Mouse (Mus musculus) left cerebral cortex, adult 18-20 months (tissue): ENCODE data around the gene Timeless. TPM values are rescaled to one million over a fixed set of nuclear protein-coding genes. Genes with fewer than 3 reads are reported as not detected.
"Not testable (repeated sequence)": the region's sequence is repeated elsewhere in the genome, so short reads cannot be mapped to it uniquely, and the experiment has no call there.

Experiments
- DNase-seq, 2 experiments: peaks; one replicate each; pipeline ENCODE4 v3.0.0; 2021 to 2022; ENCODE audit warnings: low spot score in 2 of 2, mixed read lengths in 1 of 2
- long read RNA-seq, 2 experiments: library from polyadenylated mRNA; stranded (forward); transcript quantifications; one replicate each; pipeline ENCODE4 v2.0.0; 2021
- total RNA-seq, 2 experiments: library from RNA; stranded (reverse); gene quantifications; 2 replicates each; pipeline ENCODE4 v1.2.3; 2021

Gene Timeless
- total RNA-seq = 1 to 10 TPM; 7.0 to 9.2 TPM
- long read RNA-seq, experiment 1, full-length matches to known transcripts = 3 of 8 reads
- long read RNA-seq, experiment 1, partial matches to known transcripts = 2 of 8 reads
- long read RNA-seq, experiment 1, other reads (novel, unspliced or antisense) = 3 of 8 reads
- long read RNA-seq, experiment 2, full-length matches to known transcripts = 4 of 7 reads
- long read RNA-seq, experiment 2, partial matches to known transcripts = 1 of 7 reads
- long read RNA-seq, experiment 2, other reads (novel, unspliced or antisense) = 2 of 7 reads

DNA sequence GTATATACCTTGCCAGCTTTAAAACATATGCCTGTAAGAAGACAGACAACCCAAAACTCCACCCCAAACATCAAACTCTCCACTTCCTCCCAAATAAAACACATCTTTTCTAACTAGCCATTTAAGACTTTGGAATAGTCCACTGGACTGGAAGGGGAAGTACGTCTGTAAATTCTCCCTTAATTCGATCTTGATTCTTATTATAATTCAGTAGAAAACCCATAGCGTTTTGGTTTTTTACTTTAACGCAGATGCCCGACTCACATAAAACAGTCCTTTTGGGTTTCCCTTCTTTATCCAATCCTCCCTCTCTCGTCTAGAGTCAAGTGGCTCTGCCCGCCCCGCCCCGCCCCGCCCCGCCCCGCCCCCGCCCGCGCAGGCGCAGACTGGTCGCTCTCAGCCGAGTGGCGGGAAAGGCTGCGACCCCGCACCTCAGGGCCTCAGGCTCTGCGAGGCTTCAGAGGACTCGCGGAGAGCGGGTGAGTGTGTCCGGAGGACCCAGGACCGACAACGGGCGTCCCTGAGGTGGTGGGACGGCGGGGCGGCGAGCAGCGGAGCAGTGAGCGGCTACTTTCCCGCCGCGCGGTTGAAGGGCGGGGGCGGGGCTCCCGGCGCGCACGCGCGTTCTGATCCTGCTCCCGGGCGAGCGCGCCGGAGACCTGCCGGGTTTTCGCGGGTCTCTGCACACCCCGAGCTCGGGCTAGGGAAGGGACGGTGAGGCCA, at the start of gene Timeless:
TSS of gene Timeless (plus strand) at position 369 of the 723 bp plus-strand sequence.
- DNase-seq = peak; percentile 77 to 87

DNA sequence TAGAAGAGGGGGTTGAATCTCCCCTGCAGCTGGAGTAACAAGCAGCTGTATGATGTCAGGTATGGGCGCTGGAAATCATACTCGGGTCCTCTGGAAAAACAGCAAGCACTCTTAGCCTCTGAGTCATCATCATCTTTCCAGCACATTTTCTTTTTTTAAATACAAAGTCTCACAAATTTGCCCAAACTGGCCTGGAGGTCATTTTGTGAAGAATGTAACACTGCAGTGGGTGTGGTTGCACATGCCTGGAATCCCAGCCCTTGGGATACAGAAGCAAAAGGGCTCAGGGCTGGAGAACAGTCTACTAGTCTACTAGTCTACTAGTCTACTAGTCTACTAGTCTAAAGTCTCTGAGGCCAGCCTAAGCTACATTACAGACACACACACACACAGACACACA, 47.6 kb upstream of the Timeless start:
- DNase-seq = no peak

DNA sequence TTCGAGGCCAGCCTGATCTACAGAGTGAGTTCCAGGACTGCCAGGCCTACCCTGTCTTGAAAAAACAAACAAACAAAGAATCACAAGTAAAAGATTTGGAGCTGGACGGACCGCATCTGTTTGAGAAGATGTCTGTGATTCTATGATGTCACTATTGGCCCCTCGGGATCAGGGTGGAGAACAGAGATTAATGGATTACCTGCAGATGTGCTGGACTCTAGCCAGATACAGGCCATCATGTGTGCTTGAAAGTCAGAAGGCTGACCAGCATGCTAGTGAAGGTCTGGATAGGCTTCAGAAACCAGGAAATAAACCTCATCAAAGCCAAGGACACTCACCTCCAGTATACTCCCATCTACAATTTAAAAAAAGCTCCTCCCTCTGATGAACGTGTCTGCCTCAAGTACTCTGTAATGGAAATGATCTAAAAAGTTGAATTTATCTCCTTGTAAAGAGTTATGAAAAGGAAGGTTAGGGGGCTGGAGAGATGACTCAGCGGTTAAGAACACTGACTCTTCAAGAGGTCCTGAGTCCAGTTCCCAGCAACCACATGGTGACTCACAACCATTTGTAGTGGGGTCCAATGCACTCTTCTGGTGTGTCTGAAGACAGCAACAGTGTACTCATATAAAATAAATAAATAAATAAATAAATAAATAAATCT, 46.5 kb upstream of the Timeless start:
- no peak for DNase-seq

DNA sequence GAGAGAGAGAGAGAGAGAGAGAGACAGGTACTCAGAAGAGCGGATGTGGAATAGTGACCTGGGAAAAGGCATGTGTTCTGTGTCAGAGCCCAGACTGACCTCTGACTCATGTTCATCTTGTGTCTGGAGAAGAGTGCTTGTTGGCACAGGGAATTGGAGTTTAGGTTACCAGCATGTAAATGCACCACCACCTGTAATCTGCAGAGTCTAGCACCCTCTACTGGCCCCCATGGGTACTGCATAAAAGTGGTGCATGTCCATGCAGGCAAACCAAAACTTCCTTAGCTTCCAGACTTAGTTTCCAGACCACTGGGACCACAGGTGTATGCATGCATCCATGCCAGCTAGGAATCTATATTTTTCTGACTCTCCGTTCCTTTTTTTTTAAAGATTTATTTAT, 45.9 kb upstream of the Timeless start:
- peak; percentile 66 to 78 for DNase-seq

DNA sequence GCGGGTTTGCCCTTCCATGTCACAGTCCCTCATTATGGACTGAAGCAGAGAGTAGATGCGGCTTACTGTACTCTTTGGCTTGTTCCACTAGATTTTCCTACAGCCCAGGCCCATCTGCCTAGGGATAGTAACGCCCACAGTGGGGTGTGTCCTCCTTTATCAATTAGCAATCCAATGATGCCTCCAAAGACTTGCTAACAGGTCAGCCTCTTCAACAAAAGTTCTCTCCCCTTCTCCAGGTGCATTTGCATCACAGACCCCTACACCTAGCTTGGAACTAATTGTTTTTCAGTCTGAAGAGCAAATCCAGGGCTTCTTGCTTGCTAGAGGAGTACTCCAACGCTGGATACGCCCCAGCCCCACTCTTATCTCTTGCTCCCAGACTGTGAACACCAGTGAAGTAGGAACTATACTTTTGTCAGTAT, 44.7 kb upstream of the Timeless start:
- DNase-seq = no peak

DNA sequence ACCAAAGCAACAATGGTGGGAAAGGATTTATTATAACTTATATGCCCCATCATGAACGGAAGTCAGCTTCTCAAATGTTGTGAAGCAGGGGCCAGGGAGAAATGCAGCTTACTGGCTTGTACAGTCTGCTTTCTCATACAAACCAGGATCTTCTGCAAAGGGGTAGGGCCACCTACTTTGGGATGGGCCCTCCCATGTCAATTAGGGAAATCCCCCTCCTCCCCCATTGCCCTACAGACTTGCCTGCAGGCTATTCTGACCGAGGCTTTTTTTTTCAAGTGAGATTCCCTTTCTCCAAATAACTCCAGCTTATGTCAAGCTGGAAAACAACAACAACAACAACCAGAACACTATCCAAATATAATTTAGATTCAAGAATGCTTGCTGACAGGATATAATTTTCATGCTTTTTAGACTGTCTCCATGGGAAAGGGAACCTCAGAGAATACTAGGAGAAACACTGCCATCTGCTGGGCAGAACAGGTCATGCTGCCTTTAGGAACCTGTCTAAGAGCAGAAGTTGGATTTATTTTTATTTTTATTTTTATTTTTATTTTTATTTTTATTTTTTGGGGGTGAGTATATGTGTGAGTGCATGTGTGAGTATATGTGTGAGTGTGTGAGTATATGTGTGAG, 43.5 kb upstream of the Timeless start:
- DNase-seq = peak; percentile 73 to 81

DNA sequence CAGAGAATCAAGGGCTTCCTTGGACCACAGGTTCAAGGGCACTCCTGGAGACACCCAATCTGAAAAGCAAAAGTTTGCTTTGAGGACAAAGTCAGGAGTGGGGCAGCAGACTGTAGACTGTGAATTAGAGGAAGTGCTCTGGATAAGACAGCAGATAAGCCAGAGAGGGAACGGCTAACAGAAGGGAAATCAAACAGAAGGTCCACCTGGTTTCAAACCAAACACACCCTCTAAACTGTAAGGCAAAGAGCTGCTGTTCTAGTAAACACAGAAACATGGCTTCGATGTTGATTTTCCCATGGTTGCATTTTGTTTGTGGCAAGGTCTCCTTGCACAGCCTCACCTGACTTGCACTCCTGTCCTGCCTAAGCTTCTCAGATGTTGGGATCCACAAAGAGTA, 40.4 kb upstream of the Timeless start:
- DNase-seq = no peak

DNA sequence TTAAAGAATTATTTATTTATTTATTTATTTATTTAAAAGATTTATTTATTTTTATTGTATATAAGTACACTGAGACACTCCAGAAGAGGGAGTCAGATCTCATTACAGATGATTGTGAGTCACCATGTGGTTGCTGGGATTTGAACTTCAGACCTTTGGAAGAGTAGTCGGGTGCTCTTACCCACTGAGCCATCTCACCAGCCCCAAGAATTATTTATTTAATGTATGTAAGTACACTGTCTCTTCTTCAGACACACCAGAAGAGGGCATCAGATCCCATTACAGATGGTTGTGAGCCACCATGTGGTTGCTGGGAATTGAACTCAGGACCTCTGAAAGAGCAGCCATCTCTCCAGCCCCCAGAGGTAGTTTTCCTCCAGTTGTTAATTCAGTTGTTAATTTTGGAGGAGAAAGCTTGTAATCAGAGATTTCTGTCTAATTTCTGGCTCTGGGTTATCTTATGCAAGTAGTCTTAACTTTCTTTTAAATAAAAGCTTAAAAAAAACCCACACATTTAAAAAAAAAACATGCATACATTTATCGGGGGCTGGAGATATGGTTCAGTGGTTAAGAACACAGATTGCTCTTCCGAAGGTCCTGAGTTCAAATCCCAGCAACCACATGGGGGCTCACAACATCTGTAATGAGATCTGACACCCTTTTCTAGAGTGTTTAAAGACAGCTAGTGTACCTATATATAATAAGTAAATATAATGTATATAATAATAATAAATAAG, 39.7 kb upstream of the Timeless start:
- not testable (repeated sequence) for DNase-seq

DNA sequence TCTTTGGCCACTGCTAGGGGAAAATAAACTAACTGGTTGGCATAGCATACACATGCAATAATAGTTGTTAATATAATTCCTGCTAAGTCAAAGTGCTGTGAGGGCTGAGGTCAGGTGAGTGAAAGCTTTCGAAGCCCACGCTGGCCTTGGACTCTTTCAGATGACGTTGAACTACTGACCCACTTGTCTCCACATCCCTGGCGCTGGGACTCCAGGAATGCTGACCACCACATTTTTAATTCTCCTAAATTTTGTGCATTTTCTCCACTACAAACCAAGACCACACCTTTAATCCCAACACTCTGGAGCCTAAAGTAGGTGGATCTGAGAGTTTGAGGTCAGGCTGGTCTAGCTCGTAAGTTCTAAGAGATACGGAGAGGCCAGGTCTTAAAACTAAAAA, 38.8 kb upstream of the Timeless start:
- no peak for DNase-seq

DNA sequence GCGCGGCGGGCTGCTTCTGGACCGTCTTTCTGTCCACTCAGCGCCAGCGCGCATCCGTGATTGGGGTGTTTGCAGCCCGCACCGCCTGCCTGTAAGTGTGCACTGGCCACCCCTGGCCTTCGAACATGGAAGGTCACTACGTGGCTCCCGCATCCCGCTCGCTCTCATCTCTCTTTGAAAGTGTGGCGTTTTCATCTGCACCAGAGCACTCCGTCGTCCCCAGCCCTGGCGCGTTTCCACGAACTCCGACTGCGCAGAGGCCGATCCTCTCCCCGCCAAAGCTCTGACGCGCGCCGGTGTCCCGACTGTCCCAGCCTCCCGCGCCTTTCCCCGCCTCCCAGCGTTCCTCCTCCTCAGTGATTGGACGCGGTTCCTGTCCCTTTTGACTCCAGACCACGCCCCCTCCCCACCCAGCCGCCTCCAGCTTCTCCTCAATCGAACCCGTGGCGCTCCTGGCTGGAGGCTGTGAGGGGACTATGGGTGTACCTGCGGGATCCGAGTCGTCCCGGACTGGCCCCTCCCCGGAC, 37.8 kb upstream of the Timeless start, which contains the start of gene Gls2:
TSS of gene Gls2 (plus strand) at position 434 of the 527 bp plus-strand sequence.
- peak; percentile 99 for DNase-seq

DNA sequence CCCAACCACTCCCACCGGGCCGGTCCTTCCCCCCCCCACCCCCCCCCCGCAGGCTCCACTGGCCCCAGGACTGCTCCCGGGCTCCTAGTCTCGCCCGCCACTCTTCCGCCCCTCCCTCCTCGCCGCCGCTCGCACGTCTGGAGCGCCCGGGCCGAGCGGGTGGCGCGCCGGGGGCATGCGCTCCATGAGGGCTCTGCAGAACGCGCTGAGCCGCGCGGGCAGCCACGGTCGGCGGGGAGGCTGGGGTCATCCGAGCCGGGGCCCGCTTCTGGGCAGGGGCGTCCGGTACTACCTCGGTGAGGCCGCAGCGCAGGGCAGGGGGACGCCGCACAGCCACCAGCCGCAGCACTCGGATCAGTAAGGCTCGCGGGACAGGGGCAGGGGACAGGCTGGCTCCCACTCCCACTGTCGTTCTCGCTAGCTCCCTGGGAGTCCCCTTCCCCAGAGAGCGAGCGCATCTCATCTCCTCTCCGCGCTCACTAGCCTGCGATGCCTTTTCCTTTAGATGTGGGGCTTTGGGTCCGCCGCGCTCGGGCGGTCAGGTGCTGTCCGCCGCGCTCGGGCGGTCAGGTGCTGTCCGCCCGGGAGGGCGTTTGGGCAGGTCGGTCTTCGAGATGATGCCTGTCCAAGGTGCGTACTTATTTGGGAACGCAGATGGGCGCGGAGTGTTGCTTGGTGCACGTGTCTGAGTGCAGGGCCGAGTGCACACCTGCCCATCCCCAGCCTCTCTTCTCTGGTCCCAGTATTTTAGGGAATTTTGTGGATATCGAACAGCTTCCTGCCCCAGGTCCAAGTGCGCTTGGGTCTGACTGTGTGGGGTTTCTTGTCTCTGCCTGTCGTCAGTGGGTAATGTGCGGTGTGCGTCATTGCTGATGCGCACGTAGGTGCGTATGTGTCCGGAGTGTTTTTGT, 37.1 kb upstream of the Timeless start:
- DNase-seq = peak; percentile 65 to 74

DNA sequence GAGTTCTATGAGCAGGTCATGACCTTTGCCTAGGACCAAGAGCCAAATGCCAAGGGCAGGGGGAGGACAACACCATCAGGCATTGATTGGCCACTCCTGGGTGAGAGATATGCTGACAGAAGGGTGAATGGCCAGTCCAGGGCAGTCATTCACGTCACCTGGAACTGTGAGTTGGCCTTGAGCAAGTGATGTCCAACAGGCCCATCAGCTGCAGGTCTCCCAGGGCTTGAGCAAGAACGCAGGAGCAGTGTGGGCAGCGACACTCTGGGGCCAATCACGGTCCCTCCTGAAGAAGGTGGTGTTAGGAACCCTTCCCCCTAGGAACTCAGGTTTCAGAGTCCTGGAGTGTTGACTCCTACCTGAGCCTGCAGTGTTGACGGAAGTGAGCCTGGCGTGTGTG, 30.0 kb upstream of the Timeless start:
- DNase-seq = no peak

DNA sequence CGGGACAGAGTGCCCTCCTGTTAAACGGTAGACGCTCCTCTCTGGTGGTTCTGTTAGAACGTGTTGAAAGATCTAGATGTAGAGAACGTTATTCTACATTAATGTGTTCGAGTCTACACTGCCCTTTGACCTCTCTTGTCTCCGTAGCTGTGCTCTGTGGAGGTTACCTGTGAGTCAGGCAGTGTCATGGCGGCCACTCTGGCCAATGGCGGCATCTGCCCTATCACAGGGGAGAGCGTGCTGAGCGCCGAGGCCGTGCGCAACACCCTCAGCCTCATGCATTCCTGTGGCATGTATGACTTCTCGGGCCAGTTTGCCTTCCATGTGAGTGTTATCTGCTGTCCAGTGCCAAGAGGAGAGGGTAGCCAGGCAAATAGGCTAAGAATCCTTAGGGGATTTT, 26.9 kb upstream of the Timeless start:
- no peak for DNase-seq

DNA sequence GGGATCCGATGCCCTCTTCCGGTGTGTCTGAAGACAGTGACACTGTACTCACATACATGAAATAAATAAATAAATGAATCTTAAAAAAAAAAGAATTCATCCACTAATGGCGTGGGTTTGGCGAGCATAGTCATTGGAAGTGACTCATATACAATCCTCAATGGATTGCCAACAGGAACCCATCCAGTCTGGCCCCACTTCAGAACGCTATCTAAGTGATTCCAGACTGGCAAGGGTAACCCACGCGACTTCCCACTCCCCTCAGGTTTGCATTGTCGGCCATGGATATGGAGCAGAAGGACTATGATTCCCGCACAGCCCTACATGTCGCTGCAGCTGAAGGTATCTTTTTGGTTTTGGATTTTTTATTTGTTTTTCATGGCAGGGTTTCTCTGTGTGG, 23.5 kb upstream of the Timeless start:
- DNase-seq = no peak

DNA sequence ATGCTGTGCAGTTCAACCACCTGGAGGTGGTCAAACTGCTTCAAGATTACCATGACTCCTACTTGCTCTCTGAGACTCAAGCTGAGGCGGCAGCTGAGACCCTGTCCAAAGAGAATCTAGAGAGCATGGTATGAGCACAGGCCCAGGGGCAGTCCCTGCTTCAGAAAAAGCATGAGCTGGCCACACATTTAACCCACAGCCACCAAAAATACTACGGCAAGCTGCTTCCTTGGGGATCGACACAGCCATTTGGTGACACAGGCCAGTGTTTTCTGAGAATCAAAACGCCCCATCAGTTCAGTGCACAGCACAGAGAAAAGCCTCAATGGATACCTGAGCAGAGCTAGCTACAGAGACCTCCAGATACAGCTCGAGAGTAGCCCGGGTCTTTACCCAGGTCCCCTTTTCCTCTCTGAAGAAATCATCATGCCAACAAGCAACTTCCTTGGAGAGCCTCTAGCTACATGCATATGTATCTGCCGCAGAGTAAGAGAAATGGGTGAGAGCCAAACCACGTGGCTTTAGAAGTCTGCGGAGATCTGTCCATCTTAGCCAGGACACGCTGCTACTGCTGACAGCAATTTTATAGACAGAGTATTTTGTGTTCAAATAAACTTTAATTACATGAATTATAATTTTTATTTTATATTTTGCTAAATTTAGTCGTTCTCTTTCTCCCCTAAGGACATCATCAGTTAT, 22.4 kb upstream of the Timeless start:
- DNase-seq = no peak

DNA sequence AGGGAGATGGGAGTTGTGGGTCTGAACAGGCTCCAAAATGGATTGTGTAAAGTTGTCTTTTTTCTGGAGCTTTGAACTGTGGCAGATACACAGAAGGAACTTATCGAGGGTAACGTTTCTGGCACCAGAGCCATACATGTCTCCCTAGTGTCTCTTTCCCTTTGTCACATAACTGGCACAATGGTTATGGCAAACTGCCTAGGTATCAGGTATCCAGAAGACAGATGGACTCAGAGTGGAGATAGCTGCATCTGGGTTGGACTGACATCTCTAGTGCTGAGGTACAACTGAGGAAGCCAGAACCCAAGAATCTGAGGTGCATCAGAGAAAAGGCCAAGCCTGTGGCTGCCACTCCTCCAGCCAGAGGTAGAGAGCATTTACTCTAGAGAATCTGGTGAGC, 21.7 kb upstream of the Timeless start:
- DNase-seq = no peak

DNA sequence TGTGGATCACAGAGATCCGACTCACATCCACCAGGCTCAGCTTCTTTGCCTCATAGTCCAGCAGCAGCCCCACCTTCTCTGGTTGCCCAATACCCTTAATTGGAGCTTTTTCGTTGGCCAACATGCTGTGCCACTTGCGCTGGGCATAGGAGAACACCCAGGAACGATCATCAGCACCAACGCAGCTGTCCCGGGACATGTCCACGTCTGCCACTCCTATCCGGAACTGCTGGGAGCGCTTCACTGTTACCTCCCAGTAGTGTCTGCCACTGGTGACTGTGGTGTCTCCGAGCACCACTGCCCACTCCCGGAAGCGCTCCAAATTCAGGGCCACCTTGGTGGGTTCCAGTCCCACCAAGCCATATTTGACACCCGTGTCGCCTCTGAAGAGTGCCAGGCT, 20.9 kb upstream of the Timeless start:
- DNase-seq = peak; percentile 10 to 17

DNA sequence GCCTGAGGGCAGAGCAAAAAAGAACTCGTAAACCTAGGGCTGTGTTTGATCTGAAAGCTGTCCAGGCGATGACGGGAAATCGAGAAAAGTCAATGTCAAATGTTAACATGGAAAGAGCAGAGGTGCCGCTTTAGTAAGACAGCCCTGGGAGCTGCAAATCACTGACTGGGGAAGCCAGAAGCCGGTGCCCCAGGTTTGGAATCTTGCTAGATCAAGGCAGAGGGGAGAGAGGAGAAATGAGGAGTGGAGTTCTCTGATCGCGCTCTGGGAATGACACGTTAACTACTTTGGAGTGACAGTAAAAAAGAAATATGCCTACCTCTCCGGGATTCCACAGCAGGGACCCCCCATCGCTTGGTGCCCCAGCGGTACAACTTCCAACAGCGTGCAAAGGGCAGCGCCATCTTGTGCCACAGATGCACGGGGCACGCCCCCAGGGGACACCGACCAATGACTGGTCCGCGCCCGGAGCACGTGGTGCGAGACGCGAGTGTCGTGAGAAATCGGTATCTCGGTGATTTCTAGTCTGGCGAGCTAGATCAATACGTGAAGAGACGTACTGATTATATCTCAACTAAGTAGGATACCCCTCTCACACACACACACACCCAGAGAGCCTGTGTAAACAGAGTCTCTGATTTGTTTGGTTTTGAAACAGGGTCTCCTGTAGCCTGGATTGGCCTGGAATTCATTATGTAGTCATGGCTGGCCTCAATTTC, 20.3 kb upstream of the Timeless start, which contains the start of gene Spryd4:
TSS of gene Spryd4 (minus strand) at position 418 of the 719 bp plus-strand sequence.
- DNase-seq = peak; percentile 89 to 92
